8 mouse cellular contexts compared by ENCODE assay signal in genomic region chr1:172499765-172500441, GRCm38 (mm10). TPM values are rescaled to one million over a fixed set of nuclear protein-coding genes. Genes with fewer than 3 reads are reported as not detected.
DNase-seq lines count a peak whose midpoint lies in the region; ATAC-seq and TF ChIP-seq lines count a peak whose summit lies in the region.

Gene Tagln2 (plus strand): TSS chr1:172500047.

- H3K4me3 ChIP-seq in cortical plate, adult 2 months (ENCODE audit: insufficient read depth, low read length): peak within 1 kb of the TSS; percentile 39
- H3K4me3 ChIP-seq in intestine, embryonic 16.5 days (ENCODE audit: low read length): peak within 1 kb of the TSS; percentile 79
- H3K4me3 ChIP-seq in liver, embryonic 16.5 days (ENCODE audit: low read depth, low read length): peak within 1 kb of the TSS; percentile 67
- H3K4me3 ChIP-seq in neural tube, embryonic 11.5 days (ENCODE audit: low read depth, low read length): peak within 1 kb of the TSS; percentile 42

- TF ChIP-seq CTCF in cortical plate, adult 2 months (IDR thresholded peaks at IDR 0.05; ENCODE audit: extremely low read depth, insufficient read depth, low read length): no peak

- H3K4me1 ChIP-seq in cortical plate, adult 2 months (ENCODE audit: control insufficient read depth, insufficient read depth, low read length): no peaks in the 10 kb centered on the region
- H3K4me1 ChIP-seq in intestine, embryonic 16.5 days (ENCODE audit: control insufficient read depth, insufficient read depth, low read length): peaks cover 31% of the 10 kb centered on the region
- peaks cover 27% of the 10 kb centered on the region for H3K4me1 ChIP-seq in liver, embryonic 16.5 days (ENCODE audit: control insufficient read depth, low read depth, low read length)
- H3K4me1 ChIP-seq in neural tube, embryonic 11.5 days (ENCODE audit: control insufficient read depth, insufficient read depth, low read length): peaks cover 27% of the 10 kb centered on the region

- H3K9me3 ChIP-seq in intestine, embryonic 16.5 days (ENCODE audit: control insufficient read depth, low read length): no peaks in the 10 kb centered on the region
- H3K9me3 ChIP-seq in liver, embryonic 16.5 days (replicated peaks; ENCODE audit: control insufficient read depth, low read length): no peaks in the 10 kb centered on the region
- H3K9me3 ChIP-seq in neural tube, embryonic 11.5 days (ENCODE audit: control insufficient read depth, low read length): no peaks in the 10 kb centered on the region

- peak within 1 kb of the TSS; percentile 21; the same call in 1 of the 2 replicates for H3K27ac ChIP-seq in cortical plate, adult 2 months (ENCODE audit: insufficient read depth, low read length)
- peak within 1 kb of the TSS; percentile 93 for H3K27ac ChIP-seq in intestine, embryonic 16.5 days (ENCODE audit: low read length)
- H3K27ac ChIP-seq in liver, embryonic 16.5 days (ENCODE audit: low read length): peak within 1 kb of the TSS; percentile 77
- H3K27ac ChIP-seq in neural tube, embryonic 11.5 days (ENCODE audit: low read depth, low read length): 0 out of 2 replicates have a peak within 1 kb of the TSS, but pooled peaks have one; percentile 20

- ATAC-seq in intestine, embryonic 16.5 days: peak; percentile 77
- ATAC-seq in liver, embryonic 16.5 days (ENCODE audit: low read depth): peak; percentile 61
- peak; percentile 45 for ATAC-seq in neural tube, embryonic 11.5 days (ENCODE audit: insufficient read depth, low FRiP score, low TSS enrichment)

- no peaks in the 10 kb centered on the region for H3K27me3 ChIP-seq in intestine, embryonic 16.5 days (replicated peaks; ENCODE audit: control insufficient read depth, insufficient read depth, low read length)
- peaks cover 4% of the 10 kb centered on the region for H3K27me3 ChIP-seq in liver, embryonic 16.5 days (ENCODE audit: control insufficient read depth, insufficient read depth, low read depth, low read length)
- peaks cover 10% of the 10 kb centered on the region; the same call in 1 of the 2 replicates for H3K27me3 ChIP-seq in neural tube, embryonic 11.5 days (ENCODE audit: control insufficient read depth, insufficient read depth, low read length)

- TF ChIP-seq POLR2A in cortical plate, adult 2 months (IDR thresholded peaks at IDR 0.05; ENCODE audit: extremely low read depth, insufficient read depth, low read length): 0 out of 2 replicates have a peak, but pooled peaks have one; percentile 32

- peak within 1 kb of the TSS; percentile 86 for H3K9ac ChIP-seq in intestine, embryonic 16.5 days (ENCODE audit: low read depth, low read length)
- peak within 1 kb of the TSS; percentile 60 for H3K9ac ChIP-seq in liver, embryonic 16.5 days (ENCODE audit: low read depth, low read length)
- peak within 1 kb of the TSS; percentile 57 for H3K9ac ChIP-seq in neural tube, embryonic 11.5 days (ENCODE audit: low read length)

- no peak for DNase-seq in layer of hippocampus, adult 8-10 months (ENCODE audit: low spot score in 2 of 2)
- DNase-seq in layer of hippocampus, adult 18-20 months (ENCODE audit: low spot score in 2 of 2): no peak
- no peak for DNase-seq in gonadal fat pad, adult 2 months (ENCODE audit: low read depth)
- DNase-seq in neural tube, embryonic 11.5 days (ENCODE audit: low spot score): peak; percentile 79
- peak; percentile 72 for DNase-seq in thymus, postnatal 25 days

- WGBS in intestine, embryonic 16.5 days: 3% methylated on average over 30 of the region's 30 CpGs
- whole genome bisulfite sequencing in liver, embryonic 16.5 days (ENCODE audit: insufficient replicate concordance): 2% methylated on average over 30 of the region's 30 CpGs
- WGBS in neural tube, embryonic 11.5 days: under 1% methylated on average over 30 of the region's 30 CpGs

- peak within 1 kb of the TSS; percentile 64 for H3K4me2 ChIP-seq in intestine, embryonic 16.5 days (ENCODE audit: low read depth, low read length)
- peak within 1 kb of the TSS; percentile 64 for H3K4me2 ChIP-seq in liver, embryonic 16.5 days (ENCODE audit: low read depth, low read length)
- H3K4me2 ChIP-seq in neural tube, embryonic 11.5 days (ENCODE audit: low read depth): peak within 1 kb of the TSS; percentile 63

- H3K36me3 ChIP-seq in intestine, embryonic 16.5 days (ENCODE audit: control insufficient read depth, insufficient read depth, low read length): peaks cover 8% of the 10 kb centered on the region; the same call in 1 of the 2 replicates
- H3K36me3 ChIP-seq in liver, embryonic 16.5 days (ENCODE audit: control insufficient read depth, insufficient read depth): no peaks in the 10 kb centered on the region; the same call in 1 of the 2 replicates
- H3K36me3 ChIP-seq in neural tube, embryonic 11.5 days (ENCODE audit: control insufficient read depth, insufficient read depth, low read length): peaks cover 13% of the 10 kb centered on the region

RNA-seq across cellular contexts. Expression of gene Tagln2, which starts in this region (rescaled TPM):
- total RNA-seq in layer of hippocampus, adult 8-10 months (2022): 10 to 100 TPM; 11.7 to 21.0 (median 16.7) TPM
- 10 to 100 TPM in 1 of 2 experiments, 1 to 10 TPM in 1; 9.2 to 11.7 TPM for total RNA-seq in layer of hippocampus, adult 18-20 months (2021)
- 15.8 and 18.0 TPM in 2 replicates for polyA plus RNA-seq in cortical plate, adult 2 months (2012; rRNA removed)
- polyA plus RNA-seq in gonadal fat pad, adult 2 months (2012; rRNA removed): 240 and 287 TPM in 2 replicates
- 469 and 470 TPM in 2 replicates for polyA plus RNA-seq in intestine, embryonic 16.5 days (2015; fragmentation: Nextera tagmentation; extraction: Ambion mirVana)
- polyA plus RNA-seq in liver, embryonic 16.5 days (2015; fragmentation: Nextera tagmentation; extraction: Ambion mirVana): 112 and 113 TPM in 2 replicates
- polyA plus RNA-seq in neural tube, embryonic 11.5 days (2014; fragmentation: Nextera tagmentation; extraction: Ambion mirVana): 79.8 and 93.6 TPM in 2 replicates

Comparison
In these comparisons a context has a peak if more than half of its experiments do, and no peak if none do; other contexts are left out.
1. DNase-seq: peak in neural tube, embryonic 11.5 days (single experiment) and thymus, postnatal 25 days (single experiment); none in layer of hippocampus, adult 8-10 months (0 of 2), layer of hippocampus, adult 18-20 months (0 of 2) and gonadal fat pad, adult 2 months (single experiment).
2. H3K27ac ChIP-seq: peak in every context shown above with its lines; median percentile 93 in intestine, embryonic 16.5 days; 77 in liver, embryonic 16.5 days; 21 in cortical plate, adult 2 months; 20 in neural tube, embryonic 11.5 days.
3. Peak in every context shown above with its lines, with median percentiles within 50 percentile points of each other: H3K4me3 ChIP-seq, ATAC-seq, H3K4me2 ChIP-seq and H3K9ac ChIP-seq.